Mouse (Mus musculus) intestine, postnatal 0 days (tissue): ENCODE results near the gene Cobl. TPM values are rescaled to one million over a fixed set of nuclear protein-coding genes. Genes with fewer than 3 reads are reported as not detected.

ENCODE experiments used
- ATAC-seq: fragments of 200-750 bp; cut with Nextera tagmentation; 2 replicates; pipeline ENCODE4 v1.8.0; 2017; ENCODE audit warnings: mild to moderate bottlenecking, moderate TSS enrichment, moderate library complexity
- H3K27ac ChIP-seq: fragments of 300-500 bp; sonication (generic); 2 replicates; pipeline ENCODE4 v1.5.1; 2014; ENCODE audit warnings: mild to moderate bottlenecking, low read depth, low read length, moderate library complexity
- H3K27me3 ChIP-seq: fragments of 300-500 bp; sonication (generic); replicated peaks from 2 replicates; pipeline ENCODE4 v1.6.1; 2014; ENCODE audit warnings: low read length, mixed read lengths; ENCODE audit not compliant: control insufficient read depth, insufficient read depth
- H3K36me3 ChIP-seq: fragments of 300-500 bp; sonication (generic); 2 replicates; pipeline ENCODE4 v1.6.1; 2014; ENCODE audit warnings: mild to moderate bottlenecking, moderate library complexity; ENCODE audit not compliant: control insufficient read depth, insufficient read depth
- H3K4me1 ChIP-seq: fragments of 300-500 bp; sonication (generic); replicated peaks from 2 replicates; pipeline ENCODE4 v1.6.1; 2014; ENCODE audit warnings: antibody characterized with exemption, low read length, mixed read lengths; ENCODE audit not compliant: control insufficient read depth, insufficient read depth
- H3K4me2 ChIP-seq: fragments of 300-500 bp; sonication (generic); replicated peaks from 2 replicates; pipeline ENCODE4 v1.6.1; 2014; ENCODE audit warnings: low read depth, mild to moderate bottlenecking, moderate library complexity
- H3K4me3 ChIP-seq: fragments of 300-500 bp; sonication (generic); 2 replicates; pipeline ENCODE4 v1.5.1; 2014; ENCODE audit warnings: low read depth, low read length
- H3K9ac ChIP-seq: fragments of 300-500 bp; sonication (generic); 2 replicates; pipeline ENCODE4 v1.6.1; 2014; ENCODE audit warnings: mild to moderate bottlenecking, low read depth, low read length
- H3K9me3 ChIP-seq: fragments of 300-500 bp; sonication (generic); 2 replicates; pipeline ENCODE4 v1.6.1; 2016; ENCODE audit warnings: mixed run types; ENCODE audit not compliant: control insufficient read depth
- CTCF ChIP-seq: sonication (generic); IDR thresholded peaks from 2 replicates; pipeline ENCODE4 v1.5.1; 2016; ENCODE audit warnings: low read depth, mild to moderate bottlenecking, control low read depth, antibody characterized with exemption, moderate library complexity
- whole genome bisulfite sequencing: fragments of 180-500 bp; shearing (Covaris S2); extraction: QIAGEN DNeasy Blood & Tissue Kit; methylation state at CpG from one replicate; pipeline ENCODE4 v1.1.7; 2014; 5-methylcytosine and 5-hydroxymethylcytosine counted together
- polyA plus RNA-seq: library from polyadenylated mRNA; unstranded; fragments of >200 nt; fragmentation: Nextera tagmentation; extraction: Ambion mirVana; gene quantifications from 2 replicates; pipeline ENCODE4 v1.2.1, GENCODE M21; 2015

Gene Cobl
- polyA plus RNA-seq, 1 experiment from 2014 or later: 6.3 TPM

DNA sequence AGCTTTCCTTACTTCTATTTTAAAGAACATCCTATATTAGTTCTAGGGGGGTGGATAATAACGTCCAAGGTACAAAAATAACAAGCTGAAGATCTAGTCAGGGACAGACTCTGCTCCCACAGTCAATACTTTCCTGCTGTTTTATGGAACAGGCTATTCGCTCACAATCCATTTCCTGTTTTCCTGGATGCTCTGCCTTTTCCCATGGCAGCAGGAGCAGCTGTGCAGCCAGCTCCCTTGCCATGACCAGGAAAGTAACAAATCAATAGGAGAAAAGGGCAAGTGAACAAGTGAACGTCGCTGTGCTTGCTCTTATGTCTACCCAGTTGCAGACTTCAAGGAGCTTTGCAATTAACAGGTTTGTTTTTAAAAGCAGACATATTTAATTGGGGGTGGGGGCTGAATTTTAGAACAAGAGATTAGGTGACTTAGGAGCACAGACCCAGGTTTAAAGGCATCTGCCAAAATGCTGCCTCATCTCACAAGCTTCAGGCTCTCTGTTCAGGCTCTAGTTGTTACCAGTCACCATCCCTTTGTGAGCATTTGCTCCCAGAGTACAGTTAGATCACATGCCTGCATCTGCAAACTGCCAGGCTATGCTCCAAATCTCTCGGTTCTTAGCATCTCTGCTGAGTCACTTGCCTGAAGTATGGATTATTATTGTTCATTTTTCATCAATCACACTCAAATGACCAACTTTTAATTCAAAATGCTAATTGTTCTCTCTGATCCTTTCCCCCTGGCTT lies 164.9 kb downstream of the Cobl start:
- H3K4me1 ChIP-seq: no peaks in the 10 kb centered on the region
- no peaks in the 10 kb centered on the region for H3K9me3 ChIP-seq
- no peak for TF ChIP-seq CTCF
- no peaks in the 10 kb centered on the region for H3K27me3 ChIP-seq
- H3K4me2 ChIP-seq: no peak overlapping the region
- H3K36me3 ChIP-seq: no peaks in the 10 kb centered on the region
- WGBS: 38% methylated on average over 5 of the region's 5 CpGs
- H3K9ac ChIP-seq: no peak overlapping the region
- H3K4me3 ChIP-seq: no peak overlapping the region
- no peak overlapping the region for H3K27ac ChIP-seq
- ATAC-seq: no peak

DNA sequence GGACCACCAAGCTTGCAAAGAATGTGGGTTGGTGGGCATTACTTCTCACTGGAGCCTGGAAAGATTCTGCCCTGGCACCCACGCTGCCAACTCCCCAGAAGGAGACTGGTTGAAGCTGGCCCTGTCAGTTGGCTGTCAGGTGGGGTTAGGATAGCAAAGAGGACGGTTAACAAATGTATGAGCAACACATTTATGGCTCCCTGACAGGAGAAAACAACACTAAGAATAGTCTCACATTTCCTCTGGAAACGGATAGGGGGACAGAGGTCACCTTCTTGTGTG lies 173.2 kb downstream of the Cobl start:
- WGBS: 26% methylated on average over 3 of the region's 3 CpGs
- H3K27ac ChIP-seq: no peak overlapping the region
- no peak for ATAC-seq

DNA sequence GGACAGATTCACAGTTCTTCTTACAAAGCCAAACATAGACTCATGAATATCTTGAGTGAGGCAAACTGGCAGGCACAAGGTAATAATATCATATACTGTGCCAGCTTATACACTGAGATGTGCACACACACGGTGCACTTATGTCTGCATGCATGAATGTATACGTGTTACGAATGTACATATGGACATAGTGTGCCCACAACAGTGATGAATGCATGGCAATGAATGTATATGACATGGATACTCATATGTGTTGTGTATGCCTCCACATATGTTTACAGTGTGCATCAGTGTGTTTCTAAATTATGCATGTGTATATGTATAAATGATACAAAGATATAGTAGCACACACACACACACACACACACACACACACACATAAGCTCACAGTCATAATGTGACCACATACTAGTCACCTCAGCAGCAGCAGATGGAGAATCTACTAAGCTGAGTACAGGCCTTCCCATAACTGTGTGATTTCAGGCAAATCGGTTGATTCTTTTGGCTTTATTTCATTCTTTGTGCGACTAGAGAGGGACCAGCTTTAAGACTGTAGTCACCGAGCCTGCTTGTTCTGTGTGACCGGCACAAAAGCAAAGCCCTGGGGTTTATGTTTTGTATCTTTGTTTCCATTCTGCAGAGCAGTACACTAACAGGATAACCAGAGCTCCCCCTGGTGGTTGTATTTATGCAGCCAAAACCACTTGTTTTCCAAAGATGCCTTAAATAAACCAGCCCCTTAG lies 173.7 kb downstream of the Cobl start:
- H3K4me2 ChIP-seq: no peak overlapping the region
- no peak for ATAC-seq
- H3K9ac ChIP-seq: no peak overlapping the region
- H3K27ac ChIP-seq: no peak overlapping the region
- no peaks in the 10 kb centered on the region for H3K9me3 ChIP-seq
- H3K4me1 ChIP-seq: no peaks in the 10 kb centered on the region
- H3K4me3 ChIP-seq: no peak overlapping the region
- no peaks in the 10 kb centered on the region for H3K36me3 ChIP-seq
- 46% methylated on average over 7 of the region's 7 CpGs for WGBS
- peak; percentile 82 for TF ChIP-seq CTCF
- H3K27me3 ChIP-seq: no peaks in the 10 kb centered on the region

More for the DNA sequence above, 173.2 kb downstream of the Cobl start:
- H3K4me3 ChIP-seq: no peak overlapping the region
- no peaks in the 10 kb centered on the region for H3K4me1 ChIP-seq
- H3K9ac ChIP-seq: no peak overlapping the region
- no peaks in the 10 kb centered on the region for H3K9me3 ChIP-seq
- no peak for TF ChIP-seq CTCF
- H3K4me2 ChIP-seq: no peak overlapping the region
- H3K36me3 ChIP-seq: no peaks in the 10 kb centered on the region
- no peaks in the 10 kb centered on the region for H3K27me3 ChIP-seq

DNA sequence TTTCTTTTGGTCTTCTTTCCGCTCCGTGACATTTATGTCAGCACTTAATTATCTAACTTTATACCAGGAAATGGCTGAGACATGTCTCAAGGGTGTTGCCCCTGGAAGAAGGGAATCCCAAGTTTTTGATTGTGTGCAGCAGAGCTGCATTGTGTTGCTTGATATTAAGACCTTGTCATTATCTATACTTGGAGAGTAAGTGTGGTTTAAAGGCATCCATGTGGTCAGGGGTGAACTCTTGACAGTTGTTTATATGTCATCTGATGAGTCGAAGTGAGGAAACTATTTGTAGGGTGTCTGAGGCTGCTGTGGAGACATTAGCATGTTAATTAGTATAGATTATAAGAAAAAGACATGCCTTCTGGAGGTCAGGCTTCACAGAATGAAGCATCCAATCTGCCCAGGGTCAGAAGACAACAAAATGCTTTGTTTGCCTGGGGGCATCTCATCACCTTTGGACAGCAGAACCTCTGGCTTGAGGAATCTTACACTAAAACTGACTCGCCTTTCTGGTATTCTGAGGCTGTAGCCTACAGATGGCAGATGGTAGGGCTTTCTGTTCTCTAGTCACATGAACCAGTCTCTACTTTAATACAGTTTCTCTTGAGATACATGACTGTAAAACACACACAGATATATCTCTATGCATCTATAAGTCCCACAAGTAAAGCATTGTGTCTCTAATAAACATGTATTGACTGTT lies 179.3 kb downstream of the Cobl start:
- no peak for ATAC-seq
- Histone ChIP-seq H3K9me3 (no peaks in the 10 kb centered on the region), H3K9ac (no peak overlapping the region), H3K27me3 (no peaks in the 10 kb centered on the region), H3K4me3 (no peak overlapping the region), H3K36me3 (no peaks in the 10 kb centered on the region), H3K4me2 (no peak overlapping the region), H3K4me1 (no peaks in the 10 kb centered on the region), H3K27ac (no peak overlapping the region)
- no peak for TF ChIP-seq CTCF
- 84% methylated on average over 4 of the region's 4 CpGs for WGBS

- Histone ChIP-seq H3K27ac (no peak overlapping the region), H3K36me3 (no peaks in the 10 kb centered on the region), H3K4me1 (no peaks in the 10 kb centered on the region), H3K27me3 (no peaks in the 10 kb centered on the region), H3K4me3 (no peak overlapping the region), H3K9ac (no peak overlapping the region), H3K9me3 (no peaks in the 10 kb centered on the region), H3K4me2 (no peak overlapping the region)
- TF ChIP-seq CTCF: no peak
- ATAC-seq: no peak
- 58% methylated on average over 7 of the region's 7 CpGs for WGBS
These were observed 184.0 kb downstream of the Cobl start for GRCm38 (mm10) chr11:12280711-12281110.

- Histone ChIP-seq H3K9ac (no peak overlapping the region), H3K4me3 (no peak overlapping the region), H3K4me2 (no peak overlapping the region), H3K27ac (no peak overlapping the region), H3K27me3 (no peaks in the 10 kb centered on the region), H3K36me3 (no peaks in the 10 kb centered on the region), H3K4me1 (no peaks in the 10 kb centered on the region), H3K9me3 (no peaks in the 10 kb centered on the region)
- no peak for ATAC-seq
- no peak for TF ChIP-seq CTCF
- WGBS: 70% methylated on average over 2 of the region's 2 CpGs
These were observed 190.5 kb downstream of the Cobl start for GRCm38 (mm10) chr11:12274276-12274675.
